Mouse (Mus musculus): ENCODE measurements around the gene Zfhx3.

DNA sequence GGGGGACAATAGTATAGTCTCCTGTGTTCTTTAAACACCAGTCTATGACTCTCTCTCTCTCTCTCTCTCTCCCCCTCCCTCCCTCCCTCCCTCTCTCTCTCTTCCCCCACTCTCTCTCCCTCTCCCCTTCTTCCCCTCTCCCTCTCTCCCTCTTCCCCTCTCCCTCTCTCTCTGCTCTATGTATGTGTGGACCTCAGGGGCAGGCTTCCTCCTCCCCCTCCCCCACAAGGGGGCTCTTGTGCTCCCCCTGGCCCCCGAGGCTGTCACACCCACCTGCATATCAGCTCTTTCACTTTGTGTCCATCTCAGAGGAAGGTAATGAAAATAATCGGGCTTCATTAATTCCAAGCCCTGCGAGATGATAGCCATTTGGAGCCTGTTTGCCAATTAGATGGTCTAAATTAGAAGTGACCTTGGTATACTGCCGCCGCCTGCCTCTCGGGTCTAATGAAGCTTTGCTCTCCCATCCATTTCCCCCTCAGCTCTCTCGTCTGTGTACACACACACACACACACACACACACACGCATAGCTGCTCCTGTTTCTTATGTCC lies 995.5 kb downstream of the Zfhx3 start:
- no peak for TF ChIP-seq CTCF (IDR thresholded peaks at IDR 0.05; ENCODE audit: low read depth)
- TF ChIP-seq EP300 (IDR thresholded peaks at IDR 0.05; ENCODE audit: low read depth) = no peak

Measured in liver, embryonic 14.5 days (tissue).